Mouse (Mus musculus) E14TG2a.4 (cell line): ENCODE measurements at regions not wholly inside any gene's neighbourhood (a gene's known extent, or its start where the extent isn't known, plus 50 kb on each side); places are given as distances from the start of the nearest gene placed in this dataset.

ENCODE experiments used
- CTCF ChIP-seq: conservative IDR thresholded peaks from 2 replicates; pipeline ENCODE4 v1.5.1; 2014; ENCODE audit warnings: low read length
- NANOG ChIP-seq: IDR thresholded peaks from 2 replicates; pipeline ENCODE4 v1.6.1; 2014; ENCODE audit warnings: borderline replicate concordance, low read length, mixed read lengths
- POU5F1 ChIP-seq: IDR thresholded peaks from 2 replicates; pipeline ENCODE4 v1.6.1; 2014; ENCODE audit warnings: low read length, borderline replicate concordance

GRCm38 (mm10) chr4:54106976-54107375, 281.1 kb downstream of the Tmem38b start:
- no peak for TF ChIP-seq CTCF
- TF ChIP-seq NANOG: no peak
- TF ChIP-seq POU5F1: no peak
